Mouse (Mus musculus): ENCODE results near the gene Dennd5a.

DNA sequence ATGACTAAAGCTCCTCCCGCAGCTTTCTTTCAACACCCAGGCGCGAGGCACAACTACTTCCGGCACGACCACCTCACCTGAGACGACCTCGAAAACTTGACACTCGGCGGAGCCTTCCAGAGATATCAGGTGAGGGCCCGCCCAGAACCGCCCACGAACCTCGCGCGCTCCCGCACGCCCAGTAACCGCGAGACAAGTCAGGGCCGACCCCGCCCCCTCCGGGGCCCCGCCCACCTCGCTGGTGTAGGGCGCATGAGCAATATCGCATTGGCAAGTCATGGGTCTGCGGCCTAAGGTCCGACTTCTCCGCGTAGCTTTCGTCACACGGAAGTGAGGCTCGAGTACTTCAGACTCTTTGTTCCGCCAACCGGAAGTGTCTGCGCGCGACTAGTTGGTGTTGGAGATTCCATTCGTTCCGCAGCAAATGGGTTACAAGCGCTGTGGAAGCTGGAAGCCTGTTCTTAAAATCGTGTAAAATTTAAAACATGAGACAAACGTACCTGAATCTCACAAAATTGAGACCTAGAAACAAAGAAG, 25.9 kb upstream of the Dennd5a start:
- TF ChIP-seq CTCF (IDR thresholded peaks at IDR 0.05; ENCODE audit: extremely low read depth, insufficient read depth, low read length) (no peak), POLR2A (IDR thresholded peaks at IDR 0.05; ENCODE audit: extremely low read depth, insufficient read depth, low read length) (peak; percentile 78)
